Mouse (Mus musculus) stomach, embryonic 15.5 days (tissue): ENCODE results near the gene Gm20388. TPM values are rescaled to one million over a fixed set of nuclear protein-coding genes. Genes with fewer than 3 reads are reported as not detected.

Source experiments
- ATAC-seq: fragments of 200-750 bp; cut with Nextera tagmentation; 2 replicates; pipeline ENCODE4 v1.8.0; 2017; ENCODE audit warnings: low read depth, moderate number of reproducible peaks, moderate TSS enrichment; ENCODE audit not compliant: insufficient read depth, low FRiP score
- H3K27ac ChIP-seq: fragments of 300-500 bp; sonication (generic); 2 replicates; pipeline ENCODE4 v1.5.1; 2015; ENCODE audit warnings: mild to moderate bottlenecking, inconsistent platforms
- H3K27me3 ChIP-seq: fragments of 300-500 bp; sonication (generic); replicated peaks from 2 replicates; pipeline ENCODE4 v1.6.1; 2015; ENCODE audit warnings: inconsistent platforms
- H3K36me3 ChIP-seq: fragments of 300-500 bp; sonication (generic); 2 replicates; pipeline ENCODE4 v1.6.1; 2015; ENCODE audit warnings: inconsistent platforms
- H3K4me1 ChIP-seq: fragments of 300-500 bp; sonication (generic); 2 replicates; pipeline ENCODE4 v1.6.1; 2015; ENCODE audit warnings: inconsistent platforms
- H3K4me2 ChIP-seq: fragments of 300-500 bp; sonication (generic); 2 replicates; pipeline ENCODE4 v1.6.1; 2015; ENCODE audit warnings: mild to moderate bottlenecking, inconsistent platforms
- H3K4me3 ChIP-seq: fragments of 300-500 bp; sonication (generic); replicated peaks from 2 replicates; pipeline ENCODE4 v1.5.1; 2015; ENCODE audit warnings: inconsistent platforms
- H3K9ac ChIP-seq: fragments of 300-500 bp; sonication (generic); 2 replicates; pipeline ENCODE4 v1.6.1; 2015; ENCODE audit warnings: inconsistent platforms
- H3K9me3 ChIP-seq: fragments of 300-500 bp; sonication (generic); 2 replicates; pipeline ENCODE4 v1.6.1; 2016; ENCODE audit warnings: inconsistent platforms
- WGBS: fragments of 180-500 bp; shearing (Covaris S2); methylation state at CpG from one replicate; pipeline ENCODE4 v1.1.7; 2015; 5-methylcytosine and 5-hydroxymethylcytosine counted together
- polyA plus RNA-seq: library from polyadenylated mRNA; unstranded; fragments of >200 nt; fragmentation: Nextera tagmentation; extraction: Ambion mirVana; gene quantifications from 2 replicates; pipeline ENCODE4 v1.2.1, GENCODE M21; 2015

The Gm20388 gene
- polyA plus RNA-seq, 1 experiment from 2014 or later: not detected

DNA sequence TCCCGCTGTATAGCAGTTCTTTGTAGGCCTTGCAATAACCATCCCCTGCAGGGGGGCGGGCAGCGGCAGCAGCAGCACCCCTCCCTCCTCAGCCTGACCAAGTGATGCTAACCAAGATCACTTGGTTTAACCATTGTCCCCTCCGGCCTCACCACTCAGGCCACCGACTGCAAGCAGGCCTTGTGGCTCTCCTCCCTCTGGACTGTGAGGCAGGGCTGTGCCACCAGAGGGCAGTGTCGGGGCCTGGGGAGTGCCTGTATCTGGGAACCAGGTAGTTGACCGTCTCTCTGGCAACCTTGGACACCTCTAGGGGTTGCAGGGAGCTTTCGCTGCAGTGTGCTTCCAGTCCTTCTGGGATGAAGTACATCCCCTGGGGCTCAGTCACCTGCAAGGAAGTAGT is 2252.4 kb downstream of the Gm20388 start:
- H3K27ac ChIP-seq: no peak overlapping the region
- ATAC-seq: peak; percentile 56; the same call in 1 of the 2 replicates
- H3K4me1 ChIP-seq: no peaks in the 10 kb centered on the region
- H3K9ac ChIP-seq: no peak overlapping the region
- WGBS: 35% methylated on average over 8 of the region's 8 CpGs
- no peaks in the 10 kb centered on the region for H3K36me3 ChIP-seq
- no peak overlapping the region for H3K4me3 ChIP-seq
- H3K4me2 ChIP-seq: no peak overlapping the region
- H3K27me3 ChIP-seq: no peaks in the 10 kb centered on the region
- no peaks in the 10 kb centered on the region for H3K9me3 ChIP-seq

GRCm38 (mm10) chr8:122167204-122167860 is 2256.7 kb downstream of the Gm20388 start:
- ATAC-seq: no peak
- WGBS: 62% methylated on average over 14 of the region's 14 CpGs
- Histone ChIP-seq H3K4me3 (no peak overlapping the region), H3K4me1 (no peaks in the 10 kb centered on the region), H3K27ac (no peak overlapping the region), H3K9ac (no peak overlapping the region), H3K4me2 (no peak overlapping the region), H3K36me3 (no peaks in the 10 kb centered on the region), H3K27me3 (no peaks in the 10 kb centered on the region), H3K9me3 (no peaks in the 10 kb centered on the region)

DNA sequence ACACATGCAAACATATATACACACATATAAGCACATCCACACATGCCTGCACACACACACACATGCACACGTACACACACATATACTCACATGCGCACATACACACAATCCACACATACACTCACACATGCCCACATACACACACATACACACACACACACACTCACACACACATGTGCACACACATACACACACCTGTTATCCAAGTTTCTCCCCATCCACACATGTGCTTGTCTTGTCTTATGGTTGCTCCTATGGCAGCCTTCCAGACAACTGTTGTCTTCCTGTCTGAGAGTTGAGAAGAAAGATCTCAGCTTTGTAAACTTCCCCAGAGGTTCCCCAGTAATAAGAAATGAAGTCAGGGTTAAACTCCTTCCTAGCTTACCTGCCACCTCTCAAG is 2258.8 kb downstream of the Gm20388 start:
- no peak overlapping the region for H3K4me3 ChIP-seq
- H3K4me1 ChIP-seq: no peaks in the 10 kb centered on the region
- WGBS: 90% methylated on average over 2 of the region's 2 CpGs
- no peaks in the 10 kb centered on the region for H3K27me3 ChIP-seq
- no peak overlapping the region for H3K27ac ChIP-seq
- H3K36me3 ChIP-seq: no peaks in the 10 kb centered on the region
- H3K4me2 ChIP-seq: no peak overlapping the region
- H3K9me3 ChIP-seq: no peaks in the 10 kb centered on the region
- ATAC-seq: no peak
- no peak overlapping the region for H3K9ac ChIP-seq

GRCm38 (mm10) chr8:122171823-122172222 is 2261.2 kb downstream of the Gm20388 start:
- Histone ChIP-seq H3K27me3 (no peaks in the 10 kb centered on the region), H3K27ac (no peak overlapping the region), H3K36me3 (no peaks in the 10 kb centered on the region), H3K9ac (no peak overlapping the region), H3K4me3 (no peak overlapping the region), H3K4me1 (no peaks in the 10 kb centered on the region), H3K4me2 (no peak overlapping the region), H3K9me3 (no peaks in the 10 kb centered on the region)
- no peak for ATAC-seq
- 85% methylated on average over 4 of the region's 4 CpGs for WGBS

GRCm38 (mm10) chr8:122174133-122174930 is 2263.7 kb downstream of the Gm20388 start:
- WGBS: 33% methylated on average over 10 of the region's 10 CpGs
- H3K27me3 ChIP-seq: no peaks in the 10 kb centered on the region
- H3K4me1 ChIP-seq: no peaks in the 10 kb centered on the region
- H3K4me3 ChIP-seq: no peak overlapping the region
- no peaks in the 10 kb centered on the region for H3K9me3 ChIP-seq
- no peak overlapping the region for H3K4me2 ChIP-seq
- H3K9ac ChIP-seq: no peak overlapping the region
- H3K27ac ChIP-seq: no peak overlapping the region
- peak; percentile 82 for ATAC-seq
- H3K36me3 ChIP-seq: no peaks in the 10 kb centered on the region

GRCm38 (mm10) chr8:122178392-122178890 is 2267.8 kb downstream of the Gm20388 start:
- Histone ChIP-seq H3K27me3 (0 out of 2 replicates have a peak, but pooled peaks cover 4% of the 10 kb centered on the region), H3K4me1 (peaks cover 15% of the 10 kb centered on the region), H3K4me2 (no peak overlapping the region), H3K36me3 (no peaks in the 10 kb centered on the region), H3K9me3 (no peaks in the 10 kb centered on the region), H3K27ac (no peak overlapping the region), H3K9ac (no peak overlapping the region), H3K4me3 (no peak overlapping the region)
- WGBS: 68% methylated on average over 4 of the region's 4 CpGs
- no peak for ATAC-seq

GRCm38 (mm10) chr8:122179354-122179753 is 2268.7 kb downstream of the Gm20388 start:
- H3K27ac ChIP-seq: no peak overlapping the region
- peaks cover 15% of the 10 kb centered on the region for H3K4me1 ChIP-seq
- no peak overlapping the region for H3K4me3 ChIP-seq
- WGBS: 78% methylated on average over 7 of the region's 7 CpGs
- H3K9me3 ChIP-seq: no peaks in the 10 kb centered on the region
- no peaks in the 10 kb centered on the region for H3K36me3 ChIP-seq
- no peak overlapping the region for H3K9ac ChIP-seq
- ATAC-seq: no peak
- H3K27me3 ChIP-seq: 0 out of 2 replicates have a peak, but pooled peaks cover 4% of the 10 kb centered on the region
- H3K4me2 ChIP-seq: no peak overlapping the region

DNA sequence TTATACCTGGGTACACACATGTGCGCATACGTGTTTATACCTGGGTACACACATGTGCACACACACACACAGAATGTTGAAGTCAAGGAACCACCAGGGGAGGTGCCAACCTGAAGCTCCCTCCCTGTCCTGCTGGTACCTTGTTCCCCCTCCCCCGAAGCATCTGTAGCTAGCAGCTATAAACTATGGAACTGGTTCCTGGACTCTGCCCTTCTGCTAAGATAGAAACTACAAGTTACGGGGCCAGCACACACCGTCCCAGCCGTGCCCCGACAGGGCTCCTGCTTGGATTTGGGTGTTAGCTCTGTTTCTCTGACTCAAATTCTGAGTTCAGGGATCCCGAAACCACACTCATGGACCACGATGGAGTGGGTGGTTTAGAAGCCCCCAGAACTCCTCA is 2269.5 kb downstream of the Gm20388 start:
- H3K27ac ChIP-seq: no peak overlapping the region
- WGBS: 82% methylated on average over 9 of the region's 9 CpGs

DNA sequence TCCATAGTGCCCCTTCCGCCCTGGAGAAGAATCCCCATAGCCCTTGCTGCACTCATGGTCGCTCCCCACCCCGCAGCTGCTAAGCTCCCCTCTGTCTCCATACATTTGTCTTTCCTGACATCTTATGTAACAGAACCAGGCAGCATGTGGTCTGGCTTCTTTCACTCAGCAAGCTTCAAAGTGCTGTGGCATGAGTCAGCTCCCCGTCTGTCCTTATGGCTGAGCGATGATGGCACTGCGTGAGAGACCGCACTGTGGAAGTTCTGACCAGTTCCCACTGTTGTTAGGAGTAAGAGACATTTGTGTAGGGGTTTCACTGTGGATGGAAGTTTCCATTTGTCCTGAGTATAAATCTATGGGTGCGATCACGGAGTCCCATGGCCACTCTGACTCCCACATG is 2270.8 kb downstream of the Gm20388 start:
- Histone ChIP-seq H3K4me3 (no peak overlapping the region), H3K4me2 (peak overlapping the region; percentile 14; the same call in 1 of the 2 replicates), H3K4me1 (peaks cover 15% of the 10 kb centered on the region), H3K36me3 (no peaks in the 10 kb centered on the region), H3K27ac (peak overlapping the region; percentile 13; the same call in 1 of the 2 replicates), H3K27me3 (0 out of 2 replicates have a peak, but pooled peaks cover 4% of the 10 kb centered on the region), H3K9me3 (no peaks in the 10 kb centered on the region), H3K9ac (no peak overlapping the region)
- WGBS: 26% methylated on average over 9 of the region's 9 CpGs
- no peak for ATAC-seq

More for the DNA sequence above, 2269.5 kb downstream of the Gm20388 start:
- ATAC-seq: no peak
- Histone ChIP-seq H3K9ac (no peak overlapping the region), H3K4me1 (peaks cover 15% of the 10 kb centered on the region), H3K27me3 (0 out of 2 replicates have a peak, but pooled peaks cover 4% of the 10 kb centered on the region), H3K9me3 (no peaks in the 10 kb centered on the region), H3K4me2 (no peak overlapping the region), H3K36me3 (no peaks in the 10 kb centered on the region), H3K4me3 (no peak overlapping the region)

DNA sequence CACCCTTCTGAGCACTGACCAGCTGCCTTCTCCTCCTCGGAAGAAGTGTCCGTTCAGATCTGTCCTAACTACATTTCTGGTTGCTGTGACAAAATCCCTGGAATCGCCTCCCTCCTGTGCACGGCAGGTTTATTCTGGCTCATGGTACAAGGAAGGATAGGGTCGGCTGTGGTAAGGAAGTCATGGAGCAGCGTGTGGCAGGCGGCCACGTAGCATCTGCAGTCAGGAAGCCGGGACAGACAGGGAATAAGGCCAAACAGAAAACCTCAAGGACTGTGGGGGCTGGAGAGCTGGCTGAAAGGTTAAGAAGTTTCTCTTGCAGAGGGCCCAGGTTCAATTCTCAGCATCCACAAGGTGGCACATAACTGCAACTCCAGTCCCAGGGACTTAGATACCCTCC is 2271.3 kb downstream of the Gm20388 start:
- 0 out of 2 replicates have a peak, but pooled peaks cover 4% of the 10 kb centered on the region for H3K27me3 ChIP-seq
- peak overlapping the region; percentile 13; the same call in 1 of the 2 replicates for H3K27ac ChIP-seq
- ATAC-seq: no peak
- H3K4me2 ChIP-seq: peak overlapping the region; percentile 14; the same call in 1 of the 2 replicates
- no peaks in the 10 kb centered on the region for H3K9me3 ChIP-seq
- peaks cover 15% of the 10 kb centered on the region for H3K4me1 ChIP-seq
- no peak overlapping the region for H3K9ac ChIP-seq
- no peak overlapping the region for H3K4me3 ChIP-seq
- H3K36me3 ChIP-seq: no peaks in the 10 kb centered on the region
- WGBS: 44% methylated on average over 9 of the region's 9 CpGs

- 85% methylated on average over 19 of the region's 19 CpGs for WGBS
These were observed 2275.8 kb downstream of the Gm20388 start for GRCm38 (mm10) chr8:122186363-122186974.

More at GRCm38 (mm10) chr8:122186363-122186974, 2275.8 kb downstream of the Gm20388 start:
- H3K36me3 ChIP-seq: no peaks in the 10 kb centered on the region
- no peak overlapping the region for H3K9ac ChIP-seq
- H3K9me3 ChIP-seq: no peaks in the 10 kb centered on the region
- H3K4me1 ChIP-seq: peaks cover 13% of the 10 kb centered on the region
- no peak overlapping the region for H3K27ac ChIP-seq
- no peak overlapping the region for H3K4me2 ChIP-seq
- no peaks in the 10 kb centered on the region for H3K27me3 ChIP-seq
- ATAC-seq: no peak
- no peak overlapping the region for H3K4me3 ChIP-seq
